Mouse (Mus musculus): ENCODE measurements around the gene Ube2b.

Gene Ube2b

GRCm38 (mm10) chr11:52000290-52000962, at the start of gene Ube2b:
Gene Ube2b, minus strand, starts transcription at chr11:52000762.
- DNase-seq (ENCODE audit: low spot score): peak; percentile 83

- no peak for DNase-seq (ENCODE audit: low spot score)
Observed at GRCm38 (mm10) chr11:52046446-52047165, 46.0 kb upstream of the Ube2b start.

- DNase-seq (ENCODE audit: low spot score): no peak
Observed at GRCm38 (mm10) chr11:52044156-52044555, 43.6 kb upstream of the Ube2b start.

DNA sequence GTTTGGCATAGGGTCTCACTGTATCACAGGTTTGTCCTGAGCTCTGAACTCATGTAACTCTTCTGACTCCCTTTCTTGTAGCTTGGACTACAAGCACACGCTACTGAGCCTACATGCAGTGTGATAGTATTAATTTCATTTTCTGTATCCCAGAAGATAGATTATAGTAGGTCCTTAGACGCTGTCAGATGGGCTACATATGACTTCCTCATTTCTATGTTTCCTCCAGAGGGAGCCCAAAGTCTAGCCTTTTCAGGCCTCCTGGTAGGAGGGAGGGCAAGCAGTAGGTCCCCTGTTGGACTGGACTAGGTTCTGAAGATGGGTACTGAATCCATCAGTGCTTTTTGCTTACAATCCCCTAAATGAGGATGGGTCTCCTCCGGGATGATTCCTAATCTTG, 42.7 kb upstream of the Ube2b start:
- DNase-seq (ENCODE audit: low spot score): no peak

GRCm38 (mm10) chr11:52037659-52038058, 37.1 kb upstream of the Ube2b start:
- DNase-seq (ENCODE audit: low spot score): no peak

DNA sequence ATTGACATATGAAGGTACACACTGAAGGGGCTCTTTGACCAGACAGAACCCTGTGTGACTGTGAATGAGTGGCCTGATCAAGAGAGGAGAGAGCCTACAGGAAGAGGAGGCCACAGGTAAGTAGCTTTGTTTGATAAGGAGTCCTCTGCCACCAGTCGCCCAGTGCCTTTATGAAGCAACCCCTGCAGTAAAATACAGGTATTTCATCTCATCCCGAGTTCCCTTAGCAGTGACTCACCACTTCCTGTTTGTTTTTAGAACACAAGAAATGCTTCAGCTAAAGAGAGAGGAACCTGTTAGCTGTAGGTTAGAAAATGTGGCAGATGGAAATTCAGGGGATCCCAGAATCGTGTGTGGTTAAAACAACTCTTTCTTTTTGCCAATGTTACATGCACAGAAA, 35.3 kb upstream of the Ube2b start:
- no peak for DNase-seq (ENCODE audit: low spot score)

DNA sequence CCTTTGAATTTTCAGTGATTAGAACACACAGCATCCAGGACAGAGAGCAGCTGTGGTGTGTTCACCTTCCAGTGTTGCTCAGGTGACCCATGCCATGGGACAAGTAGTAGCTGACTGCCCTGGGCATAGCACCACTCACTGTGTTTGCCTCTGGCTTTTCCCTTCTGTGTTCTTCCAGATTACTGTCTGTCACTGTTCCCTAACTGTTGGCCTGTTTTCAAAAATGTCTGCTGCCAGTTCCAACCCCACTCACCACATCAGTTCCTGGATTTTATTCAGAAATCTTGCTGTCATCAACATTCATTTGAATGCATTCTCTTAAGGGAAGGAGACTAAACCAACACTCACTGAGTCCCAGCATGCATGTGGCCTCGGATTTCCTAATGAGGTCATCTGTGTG, 33.4 kb upstream of the Ube2b start:
- DNase-seq (ENCODE audit: low spot score): no peak

DNA sequence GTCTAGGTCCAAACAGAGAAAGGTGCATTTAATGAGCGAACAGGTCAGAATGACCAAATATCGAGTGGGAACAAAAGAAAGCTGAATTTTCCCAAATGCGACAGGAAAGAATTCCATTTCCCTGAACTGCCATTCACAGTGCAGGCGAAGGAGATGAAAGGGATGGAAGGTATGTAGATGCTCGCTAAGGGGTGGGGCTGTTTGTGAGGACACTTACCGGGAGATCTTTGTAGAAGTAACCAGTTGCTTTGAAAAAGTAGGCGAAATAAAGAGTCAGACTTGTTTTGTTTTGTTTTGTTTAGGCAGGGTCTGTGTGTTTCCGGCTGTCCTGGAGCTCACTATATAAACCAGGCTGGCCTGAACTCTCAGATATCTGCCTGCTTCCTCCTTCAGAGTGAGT, 31.8 kb upstream of the Ube2b start:
- no peak for DNase-seq (ENCODE audit: low spot score)

- DNase-seq (ENCODE audit: low spot score): no peak
Observed at GRCm38 (mm10) chr11:52018217-52018616, 17.7 kb upstream of the Ube2b start.

GRCm38 (mm10) chr11:52011541-52011940, 11.0 kb upstream of the Ube2b start:
- no peak for DNase-seq (ENCODE audit: low spot score)

- DNase-seq (ENCODE audit: low spot score): no peak
Observed at GRCm38 (mm10) chr11:52011011-52011410, 10.4 kb upstream of the Ube2b start.

DNA sequence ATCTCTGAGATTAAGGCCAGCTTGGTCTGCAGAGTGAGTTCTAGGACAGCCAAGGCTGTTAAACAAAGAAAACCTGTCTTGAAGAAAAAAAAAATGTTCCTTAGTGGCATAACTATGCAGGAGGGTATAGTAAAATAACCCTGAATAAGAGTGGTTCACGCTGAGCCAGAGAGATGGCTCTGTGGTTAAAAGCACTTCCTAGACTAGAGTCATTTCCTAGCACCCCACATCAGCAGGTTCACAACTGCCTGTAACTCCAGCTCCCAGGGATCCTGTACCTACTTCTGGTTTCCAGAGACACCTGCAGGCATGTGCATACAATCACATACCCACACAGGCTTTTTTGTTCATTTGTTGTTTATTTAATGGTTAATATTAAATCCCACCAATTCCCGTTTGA, 5.0 kb upstream of the Ube2b start:
- no peak for DNase-seq (ENCODE audit: low spot score)

GRCm38 (mm10) chr11:52003772-52004528, 3.4 kb upstream of the Ube2b start, which contains the start of gene Cdkl3:
Gene Cdkl3, plus strand, starts transcription at chr11:52004221.
- DNase-seq (ENCODE audit: low spot score): peak; percentile 86

DNA sequence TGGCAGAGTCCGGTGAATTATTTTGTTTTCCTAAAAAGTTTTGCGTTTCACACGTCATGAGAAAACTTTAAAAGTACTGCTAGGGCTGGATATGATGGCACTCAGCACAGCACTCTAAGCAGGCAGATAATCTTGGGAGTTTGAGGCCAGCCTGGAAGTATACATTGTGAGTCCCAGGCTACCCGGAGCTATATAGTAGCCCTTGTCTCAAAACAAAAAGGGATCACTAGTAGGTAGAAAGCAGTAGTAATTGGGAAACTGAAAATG, 2.9 kb upstream of the Ube2b start:
- no peak for DNase-seq (ENCODE audit: low spot score)

DNA sequence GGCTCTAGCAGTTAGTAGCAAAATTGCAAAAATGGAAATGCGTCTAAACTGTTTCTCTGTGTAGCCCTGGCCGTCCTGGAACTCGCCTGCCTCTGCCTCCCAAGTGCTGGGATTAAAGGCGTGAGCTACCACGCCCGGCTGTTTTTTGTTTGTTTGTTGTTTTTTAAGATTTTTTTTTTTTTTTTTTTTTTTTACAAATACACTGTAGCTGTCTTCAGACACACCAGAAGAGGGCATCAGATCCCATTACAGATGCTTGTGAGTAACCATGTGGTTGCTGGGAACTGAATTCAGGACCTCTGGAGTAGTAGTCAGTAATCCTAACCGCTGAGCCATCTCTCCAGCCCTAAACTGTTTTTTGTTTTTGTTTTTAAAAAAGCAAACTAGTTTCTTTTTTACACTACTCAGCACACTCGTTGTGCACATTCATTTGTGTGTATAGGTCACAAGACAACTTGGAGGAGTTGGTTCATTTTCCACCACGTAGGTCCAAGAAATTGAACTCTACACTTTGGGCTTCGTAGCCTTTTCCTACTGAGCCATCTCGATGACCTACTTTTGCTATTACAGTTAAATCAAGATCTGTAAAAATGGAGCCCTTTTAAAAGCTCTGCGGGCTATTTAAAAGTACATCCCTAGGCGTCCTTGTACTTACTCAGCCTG, 2.4 kb upstream of the Ube2b start:
- no peak for DNase-seq (ENCODE audit: low spot score)

DNA sequence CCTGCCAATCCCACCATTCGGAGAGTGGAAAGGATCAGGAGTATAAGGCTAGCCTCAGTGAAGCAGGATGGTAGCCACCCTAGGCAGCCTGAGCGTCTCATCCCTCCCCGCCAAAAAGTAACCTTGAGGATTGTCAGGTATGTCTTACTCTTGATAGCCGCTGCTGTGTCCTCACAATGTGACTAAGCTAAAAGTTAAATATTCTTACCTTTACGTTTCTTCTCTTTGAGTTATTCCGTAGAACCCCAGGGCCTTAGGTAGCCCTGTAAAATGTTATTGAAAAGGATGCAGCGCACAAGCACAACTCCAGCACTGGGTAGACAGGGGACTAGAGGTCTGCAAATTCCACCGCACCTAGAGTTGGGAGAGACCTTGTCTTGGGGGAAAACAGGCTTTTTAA, 1.3 kb upstream of the Ube2b start:
- no peak for DNase-seq (ENCODE audit: low spot score)

- no peak for DNase-seq (ENCODE audit: low spot score)
Observed at GRCm38 (mm10) chr11:52001341-52001740, 779 bp upstream of the Ube2b start.

DNA sequence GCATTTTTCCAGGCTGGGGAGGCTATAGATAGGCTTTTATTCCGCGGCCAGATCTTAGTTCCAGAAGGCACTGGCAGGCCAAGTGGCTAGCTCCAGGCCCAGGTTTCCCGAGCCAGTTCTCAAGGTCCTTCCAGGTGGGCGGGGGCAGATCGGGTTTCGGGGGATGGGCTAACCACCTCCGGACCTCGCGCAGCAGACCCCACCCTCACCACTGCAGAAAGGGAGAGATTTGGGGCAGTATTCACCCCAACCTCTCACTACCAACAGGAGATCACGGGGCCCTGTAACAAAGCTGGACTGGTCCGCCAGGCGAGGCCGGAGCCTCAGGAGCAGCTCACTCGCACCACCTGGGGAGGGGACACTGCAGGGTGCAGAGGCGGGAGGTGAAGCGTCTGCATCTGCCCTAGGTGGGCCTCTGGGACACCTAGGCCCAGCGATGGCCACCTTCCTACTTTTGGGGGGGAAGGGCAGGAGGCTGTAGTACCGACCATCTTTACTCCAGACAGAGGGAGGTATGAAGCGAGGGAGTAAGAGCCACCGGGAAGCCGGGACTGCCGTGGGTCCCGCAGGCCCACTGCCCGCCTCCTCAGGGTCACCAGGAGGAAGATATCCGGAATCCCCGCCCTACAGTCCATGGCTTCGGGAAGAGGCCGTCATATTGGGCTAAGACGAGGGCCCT, 812 bp downstream of the Ube2b start:
- peak; percentile 58 for DNase-seq (ENCODE audit: low spot score)

DNA sequence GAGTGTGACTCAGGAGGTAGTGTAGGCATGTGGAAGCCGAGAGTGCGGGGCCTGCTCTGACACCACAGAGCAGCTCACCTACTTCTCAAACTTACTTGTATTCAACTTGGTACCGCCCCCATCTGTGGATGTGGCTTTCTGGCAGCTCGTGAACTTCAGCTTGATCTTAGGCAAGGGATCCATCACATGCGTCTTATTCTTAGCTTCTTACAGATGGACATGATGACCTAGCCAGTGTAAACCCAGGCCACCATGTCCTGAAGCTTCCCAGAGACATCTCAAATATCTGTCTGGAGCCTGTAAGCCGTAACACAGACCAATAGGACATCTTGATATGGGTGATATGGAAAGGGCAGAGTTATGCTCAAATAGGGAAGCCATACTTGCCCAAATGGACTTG, 28.9 kb downstream of the Ube2b start:
- DNase-seq (ENCODE audit: low spot score): no peak

DNA sequence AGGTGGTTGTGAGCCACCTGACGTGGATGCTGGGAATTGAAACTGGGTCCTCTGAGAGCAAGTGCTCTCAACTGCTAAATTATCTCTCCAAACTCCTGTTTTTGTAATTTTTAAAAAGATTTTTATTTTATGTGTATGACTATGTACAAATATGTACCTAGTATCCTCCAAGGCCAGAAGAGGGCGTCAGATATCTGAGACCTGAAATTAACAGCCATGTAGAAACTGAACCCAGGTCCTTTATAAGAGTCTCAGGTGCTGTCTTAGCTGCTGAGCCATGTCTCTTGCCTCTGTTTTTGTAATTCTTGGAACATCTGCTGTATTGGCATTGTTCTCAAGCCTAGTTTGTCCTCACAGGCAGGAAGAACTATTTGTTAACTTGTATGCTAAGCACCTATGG, 31.1 kb downstream of the Ube2b start:
- DNase-seq (ENCODE audit: low spot score): no peak

DNA sequence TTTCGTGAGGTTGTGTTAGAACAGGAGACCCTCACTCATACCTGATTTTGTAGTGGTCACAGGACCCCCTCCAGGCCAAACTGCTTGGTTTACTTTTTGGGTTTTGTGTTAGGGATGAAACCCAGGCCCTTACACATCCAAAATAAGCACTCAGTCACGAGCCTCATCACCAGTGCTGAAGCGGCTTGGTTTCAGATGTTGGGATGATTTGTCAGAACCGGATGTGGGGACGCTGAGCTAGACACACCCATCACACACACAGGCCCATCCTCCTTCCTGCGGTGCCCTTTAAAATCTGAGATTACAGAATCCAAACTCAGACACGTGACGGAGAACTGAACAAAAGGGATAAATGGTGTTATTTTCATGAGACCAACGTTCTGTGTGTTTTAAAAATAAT, 31.7 kb downstream of the Ube2b start:
- no peak for DNase-seq (ENCODE audit: low spot score)

Measured in spleen, adult 12 weeks (tissue).